Mouse (Mus musculus): ENCODE data around the gene Slc2a6. TPM values are rescaled to one million over a fixed set of nuclear protein-coding genes. Genes with fewer than 3 reads are reported as not detected.

Gene Slc2a6
- polyA plus RNA-seq, 1 experiment from 2014 or later = 0.31 TPM

GRCm38 (mm10) chr2:27028437-27029015 is 728 bp upstream of the Slc2a6 start:
- no peaks in the 10 kb centered on the region for H3K9me3 ChIP-seq (replicated peaks)
- no peaks in the 10 kb centered on the region for H3K36me3 ChIP-seq
- no peak overlapping the region for H3K4me3 ChIP-seq
- 28% methylated on average over 4 of the region's 4 CpGs for WGBS (ENCODE audit: insufficient replicate concordance)
- peaks cover 9% of the 10 kb centered on the region for H3K4me1 ChIP-seq
- H3K9ac ChIP-seq = 0 out of 2 replicates have a peak overlapping the region, but pooled peaks have one; percentile 25
- peaks cover 46% of the 10 kb centered on the region for H3K27me3 ChIP-seq (replicated peaks)
- no peak overlapping the region for H3K27ac ChIP-seq
- H3K4me2 ChIP-seq = peak overlapping the region; percentile 53
- no peak for ATAC-seq

GRCm38 (mm10) chr2:27026857-27027617 is 761 bp downstream of the Slc2a6 start:
- Histone ChIP-seq H3K36me3 (no peaks in the 10 kb centered on the region), H3K27ac (no peak overlapping the region), H3K27me3 (replicated peaks) (peaks cover 46% of the 10 kb centered on the region), H3K9me3 (replicated peaks) (no peaks in the 10 kb centered on the region), H3K4me1 (peaks cover 9% of the 10 kb centered on the region), H3K4me2 (no peak overlapping the region), H3K9ac (no peak overlapping the region), H3K4me3 (no peak overlapping the region)
- 37% methylated on average over 10 of the region's 10 CpGs for WGBS (ENCODE audit: insufficient replicate concordance)
- no peak for ATAC-seq

- Histone ChIP-seq H3K36me3 (no peaks in the 10 kb centered on the region), H3K27ac (no peak overlapping the region), H3K9me3 (replicated peaks) (no peaks in the 10 kb centered on the region), H3K27me3 (replicated peaks) (peaks cover 46% of the 10 kb centered on the region), H3K4me3 (no peak overlapping the region), H3K4me1 (peaks cover 9% of the 10 kb centered on the region), H3K9ac (no peak overlapping the region), H3K4me2 (no peak overlapping the region)
- WGBS (ENCODE audit: insufficient replicate concordance) = 78% methylated on average over 3 of the region's 3 CpGs
- ATAC-seq = no peak
Measured at GRCm38 (mm10) chr2:27026332-27026731, 1.5 kb downstream of the Slc2a6 start.

GRCm38 (mm10) chr2:27025545-27025944 is 2.3 kb downstream of the Slc2a6 start:
- Histone ChIP-seq H3K4me3 (no peak overlapping the region), H3K27ac (no peak overlapping the region), H3K27me3 (replicated peaks) (peaks cover 46% of the 10 kb centered on the region), H3K9ac (no peak overlapping the region), H3K4me2 (no peak overlapping the region), H3K36me3 (no peaks in the 10 kb centered on the region), H3K9me3 (replicated peaks) (no peaks in the 10 kb centered on the region), H3K4me1 (peaks cover 9% of the 10 kb centered on the region)
- WGBS (ENCODE audit: insufficient replicate concordance) = 73% methylated on average over 3 of the region's 3 CpGs
- no peak for ATAC-seq

GRCm38 (mm10) chr2:27024136-27024535 is 3.7 kb downstream of the Slc2a6 start:
- peaks cover 7% of the 10 kb centered on the region; the same call in 1 of the 2 replicates for H3K36me3 ChIP-seq
- WGBS (ENCODE audit: insufficient replicate concordance) = 77% methylated on average over 14 of the region's 14 CpGs
- peaks cover 40% of the 10 kb centered on the region for H3K27me3 ChIP-seq (replicated peaks)
- no peak overlapping the region for H3K9ac ChIP-seq
- no peak overlapping the region for H3K4me2 ChIP-seq
- H3K27ac ChIP-seq = no peak overlapping the region
- no peak for ATAC-seq
- H3K4me3 ChIP-seq = no peak overlapping the region
- H3K4me1 ChIP-seq = peaks cover 9% of the 10 kb centered on the region
- H3K9me3 ChIP-seq (replicated peaks) = no peaks in the 10 kb centered on the region

GRCm38 (mm10) chr2:27022612-27023011 is 5.2 kb downstream of the Slc2a6 start:
- H3K27me3 ChIP-seq (replicated peaks) = peaks cover 27% of the 10 kb centered on the region
- H3K4me1 ChIP-seq = peaks cover 2% of the 10 kb centered on the region
- H3K9me3 ChIP-seq (replicated peaks) = no peaks in the 10 kb centered on the region
- H3K4me2 ChIP-seq = no peak overlapping the region
- no peak overlapping the region for H3K9ac ChIP-seq
- ATAC-seq = no peak
- H3K36me3 ChIP-seq = peaks cover 22% of the 10 kb centered on the region
- no peak overlapping the region for H3K27ac ChIP-seq
- no peak overlapping the region for H3K4me3 ChIP-seq
- WGBS (ENCODE audit: insufficient replicate concordance) = 64% methylated on average over 6 of the region's 6 CpGs

GRCm38 (mm10) chr2:27021103-27021502 is 6.7 kb downstream of the Slc2a6 start:
- Histone ChIP-seq H3K9ac (no peak overlapping the region), H3K4me2 (no peak overlapping the region), H3K9me3 (replicated peaks) (no peaks in the 10 kb centered on the region), H3K27me3 (replicated peaks) (0 out of 2 replicates have a peak, but pooled peaks cover 14% of the 10 kb centered on the region), H3K4me3 (no peak overlapping the region), H3K4me1 (no peaks in the 10 kb centered on the region), H3K27ac (no peak overlapping the region), H3K36me3 (peaks cover 32% of the 10 kb centered on the region)
- no peak for ATAC-seq
- 47% methylated on average over 1 of the region's 1 CpGs for WGBS (ENCODE audit: insufficient replicate concordance)

- no peak overlapping the region for H3K4me3 ChIP-seq
- WGBS (ENCODE audit: insufficient replicate concordance) = 76% methylated on average over 2 of the region's 2 CpGs
- ATAC-seq = no peak
Measured at GRCm38 (mm10) chr2:27019530-27019929, 8.3 kb downstream of the Slc2a6 start.

GRCm38 (mm10) chr2:27017802-27018201 is 10.0 kb downstream of the Slc2a6 start:
- Histone ChIP-seq H3K27me3 (replicated peaks) (no peaks in the 10 kb centered on the region), H3K9me3 (replicated peaks) (no peaks in the 10 kb centered on the region), H3K4me1 (no peaks in the 10 kb centered on the region), H3K9ac (no peak overlapping the region), H3K27ac (no peak overlapping the region), H3K4me3 (no peak overlapping the region), H3K4me2 (no peak overlapping the region), H3K36me3 (peaks cover 62% of the 10 kb centered on the region)
- WGBS (ENCODE audit: insufficient replicate concordance) = 41% methylated on average over 5 of the region's 5 CpGs
- ATAC-seq = peak; percentile 34

More at GRCm38 (mm10) chr2:27019530-27019929, 8.3 kb downstream of the Slc2a6 start:
- peaks cover 48% of the 10 kb centered on the region for H3K36me3 ChIP-seq
- H3K27ac ChIP-seq = no peak overlapping the region
- no peaks in the 10 kb centered on the region for H3K9me3 ChIP-seq (replicated peaks)
- H3K4me1 ChIP-seq = no peaks in the 10 kb centered on the region
- no peak overlapping the region for H3K9ac ChIP-seq
- 0 out of 2 replicates have a peak, but pooled peaks cover 3% of the 10 kb centered on the region for H3K27me3 ChIP-seq (replicated peaks)
- no peak overlapping the region for H3K4me2 ChIP-seq

GRCm38 (mm10) chr2:27009714-27010244 is 18.0 kb downstream of the Slc2a6 start, which contains the start of gene Cacfd1:
Cacfd1 (plus strand) TSS chr2:27009926.
- no peaks in the 10 kb centered on the region for H3K9me3 ChIP-seq (replicated peaks)
- H3K4me3 ChIP-seq = peak within 1 kb of the TSS; percentile 70
- H3K27ac ChIP-seq = peak within 1 kb of the TSS; percentile 69
- H3K36me3 ChIP-seq = peaks cover 16% of the 10 kb centered on the region
- H3K4me1 ChIP-seq = peaks cover 24% of the 10 kb centered on the region
- peak; percentile 95 for ATAC-seq
- H3K27me3 ChIP-seq (replicated peaks) = 0 out of 2 replicates have a peak, but pooled peaks cover 4% of the 10 kb centered on the region
- H3K4me2 ChIP-seq = peak within 1 kb of the TSS; percentile 85
- WGBS (ENCODE audit: insufficient replicate concordance) = under 1% methylated on average over 43 of the region's 43 CpGs
- peak within 1 kb of the TSS; percentile 82 for H3K9ac ChIP-seq

GRCm38 (mm10) chr2:27007701-27008100 is 20.1 kb downstream of the Slc2a6 start:
- Histone ChIP-seq H3K36me3 (no peaks in the 10 kb centered on the region), H3K27ac (no peak overlapping the region), H3K9me3 (replicated peaks) (no peaks in the 10 kb centered on the region), H3K27me3 (replicated peaks) (0 out of 2 replicates have a peak, but pooled peaks cover 4% of the 10 kb centered on the region), H3K4me1 (peaks cover 24% of the 10 kb centered on the region), H3K9ac (no peak overlapping the region), H3K4me3 (no peak overlapping the region), H3K4me2 (no peak overlapping the region)
- ATAC-seq = no peak
- 64% methylated on average over 7 of the region's 7 CpGs for WGBS (ENCODE audit: insufficient replicate concordance)

- ATAC-seq = no peak
- 55% methylated on average over 4 of the region's 4 CpGs for WGBS (ENCODE audit: insufficient replicate concordance)
- Histone ChIP-seq H3K36me3 (no peaks in the 10 kb centered on the region), H3K4me3 (no peak overlapping the region), H3K9ac (no peak overlapping the region), H3K27me3 (replicated peaks) (0 out of 2 replicates have a peak, but pooled peaks cover 4% of the 10 kb centered on the region), H3K9me3 (replicated peaks) (no peaks in the 10 kb centered on the region), H3K4me1 (peaks cover 20% of the 10 kb centered on the region), H3K4me2 (no peak overlapping the region), H3K27ac (no peak overlapping the region)
Measured at GRCm38 (mm10) chr2:27006255-27006654, 21.5 kb downstream of the Slc2a6 start.
